Mouse (Mus musculus): Measurements from ENCODE around the gene Tmem151b. TPM values are rescaled to one million over a fixed set of nuclear protein-coding genes. Genes with fewer than 3 reads are reported as not detected.

Tmem151b gene
- total and polyA plus RNA-seq, 2 experiments from 2014 or later, result 32.2 to 79.2 TPM

- peaks cover 19% of the 10 kb centered on the region for H3K36me3 ChIP-seq (ENCODE audit: insufficient read depth)
- DNase-seq (no peak), ATAC-seq (no peak)
- peaks cover 18% of the 10 kb centered on the region for H3K4me1 ChIP-seq (ENCODE audit: insufficient read depth)
- H3K27ac ChIP-seq (ENCODE audit: low read depth, low read length), result no peak overlapping the region
- TF ChIP-seq CTCF (IDR thresholded peaks at IDR 0.05; ENCODE audit: low read depth), result no peak
- no peaks in the 10 kb centered on the region for H3K27me3 ChIP-seq (ENCODE audit: insufficient read depth, low read length)
- H3K4me3 ChIP-seq (ENCODE audit: low read depth, low read length), result no peak overlapping the region
- WGBS, result 92% methylated on average over 8 of the region's 8 CpGs
- H3K9me3 ChIP-seq (ENCODE audit: low read length), result no peaks in the 10 kb centered on the region
- no peak overlapping the region for H3K9ac ChIP-seq
- no peak overlapping the region for H3K4me2 ChIP-seq (ENCODE audit: low read depth)
These were observed 40.4 kb upstream of the Tmem151b start for GRCm38 (mm10) chr17:45589844-45590243.

GRCm38 (mm10) chr17:45589236-45589635, 39.8 kb upstream of the Tmem151b start:
- H3K4me1 ChIP-seq (ENCODE audit: insufficient read depth), result peaks cover 17% of the 10 kb centered on the region
- peaks cover 19% of the 10 kb centered on the region for H3K36me3 ChIP-seq (ENCODE audit: insufficient read depth)
- ATAC-seq (no peak), DNase-seq (no peak)
- WGBS, result 98% methylated on average over 7 of the region's 7 CpGs
- no peak overlapping the region for H3K27ac ChIP-seq (ENCODE audit: low read depth, low read length)
- no peak overlapping the region for H3K4me3 ChIP-seq (ENCODE audit: low read depth, low read length)
- H3K27me3 ChIP-seq (ENCODE audit: insufficient read depth, low read length), result no peaks in the 10 kb centered on the region
- no peaks in the 10 kb centered on the region for H3K9me3 ChIP-seq (ENCODE audit: low read length)
- H3K9ac ChIP-seq, result no peak overlapping the region
- no peak overlapping the region for H3K4me2 ChIP-seq (ENCODE audit: low read depth)
- no peak for TF ChIP-seq CTCF (IDR thresholded peaks at IDR 0.05; ENCODE audit: low read depth)

GRCm38 (mm10) chr17:45588370-45588769, 38.9 kb upstream of the Tmem151b start:
- Histone ChIP-seq H3K27ac (ENCODE audit: low read depth, low read length) (no peak overlapping the region), H3K4me3 (ENCODE audit: low read depth, low read length) (no peak overlapping the region), H3K4me2 (ENCODE audit: low read depth) (no peak overlapping the region), H3K9me3 (ENCODE audit: low read length) (no peaks in the 10 kb centered on the region), H3K27me3 (ENCODE audit: insufficient read depth, low read length) (no peaks in the 10 kb centered on the region), H3K36me3 (ENCODE audit: insufficient read depth) (peaks cover 19% of the 10 kb centered on the region), H3K9ac (no peak overlapping the region), H3K4me1 (ENCODE audit: insufficient read depth) (peaks cover 11% of the 10 kb centered on the region)
- WGBS, result 94% methylated on average over 7 of the region's 7 CpGs
- ATAC-seq (no peak), DNase-seq (no peak)
- no peak for TF ChIP-seq CTCF (IDR thresholded peaks at IDR 0.05; ENCODE audit: low read depth)

GRCm38 (mm10) chr17:45586449-45586837, 37.0 kb upstream of the Tmem151b start:
- Histone ChIP-seq H3K4me3 (ENCODE audit: low read depth, low read length) (no peak overlapping the region), H3K4me2 (ENCODE audit: low read depth) (no peak overlapping the region), H3K27me3 (ENCODE audit: insufficient read depth, low read length) (no peaks in the 10 kb centered on the region), H3K9me3 (ENCODE audit: low read length) (no peaks in the 10 kb centered on the region), H3K27ac (ENCODE audit: low read depth, low read length) (no peak overlapping the region), H3K4me1 (ENCODE audit: insufficient read depth) (no peaks in the 10 kb centered on the region), H3K9ac (no peak overlapping the region), H3K36me3 (ENCODE audit: insufficient read depth) (peaks cover 19% of the 10 kb centered on the region)
- WGBS, result over 99% methylated on average over 3 of the region's 3 CpGs
- ATAC-seq (no peak), DNase-seq (no peak)
- peak; percentile 48 for TF ChIP-seq CTCF (IDR thresholded peaks at IDR 0.05; ENCODE audit: low read depth)

DNA sequence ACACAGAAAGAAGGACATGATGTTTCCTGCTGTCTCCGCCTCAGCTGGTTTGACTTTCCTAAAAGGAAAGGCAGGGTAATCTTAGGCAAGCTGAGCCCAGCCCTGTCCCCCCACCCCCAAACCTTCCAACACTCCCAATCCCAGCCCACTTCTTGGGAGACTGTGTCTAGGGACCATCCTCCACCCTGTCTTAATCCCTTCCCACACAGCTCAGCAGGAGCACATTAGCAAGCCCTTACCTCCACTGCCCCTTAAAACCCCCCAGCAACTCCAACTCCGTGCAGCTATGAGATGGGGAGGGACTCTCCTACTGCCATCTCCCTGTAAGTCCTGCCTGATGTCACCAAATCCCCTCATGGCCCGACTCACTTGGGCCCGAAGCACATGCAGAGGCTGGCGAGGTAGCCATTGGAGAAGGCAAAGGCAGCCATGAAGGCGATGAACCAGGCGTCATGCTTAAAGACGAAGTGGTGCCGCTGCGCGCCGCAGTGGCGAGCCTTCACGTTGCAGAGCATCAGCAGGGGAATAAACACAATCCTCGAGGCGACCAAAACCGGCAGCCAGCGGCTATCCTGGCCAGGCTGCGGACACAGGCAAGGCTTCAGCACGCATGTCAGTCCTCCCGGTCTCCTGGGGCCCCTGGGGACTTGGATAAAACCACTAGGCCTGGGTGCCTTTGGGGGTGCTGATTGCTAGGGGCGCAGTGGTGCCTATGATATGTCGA, 36.4 kb upstream of the Tmem151b start:
- ATAC-seq (no peak), DNase-seq (no peak)
- no peak overlapping the region for H3K4me3 ChIP-seq (ENCODE audit: low read depth, low read length)
- peaks cover 19% of the 10 kb centered on the region for H3K36me3 ChIP-seq (ENCODE audit: insufficient read depth)
- H3K27ac ChIP-seq (ENCODE audit: low read depth, low read length), result peak overlapping the region; percentile 71; the same call in 1 of the 2 replicates
- H3K4me2 ChIP-seq (ENCODE audit: low read depth), result no peak overlapping the region
- 68% methylated on average over 23 of the region's 23 CpGs for WGBS
- no peak overlapping the region for H3K9ac ChIP-seq
- TF ChIP-seq CTCF (IDR thresholded peaks at IDR 0.05; ENCODE audit: low read depth), result no peak
- no peaks in the 10 kb centered on the region for H3K4me1 ChIP-seq (ENCODE audit: insufficient read depth)
- no peaks in the 10 kb centered on the region for H3K27me3 ChIP-seq (ENCODE audit: insufficient read depth, low read length)
- H3K9me3 ChIP-seq (ENCODE audit: low read length), result no peaks in the 10 kb centered on the region

DNA sequence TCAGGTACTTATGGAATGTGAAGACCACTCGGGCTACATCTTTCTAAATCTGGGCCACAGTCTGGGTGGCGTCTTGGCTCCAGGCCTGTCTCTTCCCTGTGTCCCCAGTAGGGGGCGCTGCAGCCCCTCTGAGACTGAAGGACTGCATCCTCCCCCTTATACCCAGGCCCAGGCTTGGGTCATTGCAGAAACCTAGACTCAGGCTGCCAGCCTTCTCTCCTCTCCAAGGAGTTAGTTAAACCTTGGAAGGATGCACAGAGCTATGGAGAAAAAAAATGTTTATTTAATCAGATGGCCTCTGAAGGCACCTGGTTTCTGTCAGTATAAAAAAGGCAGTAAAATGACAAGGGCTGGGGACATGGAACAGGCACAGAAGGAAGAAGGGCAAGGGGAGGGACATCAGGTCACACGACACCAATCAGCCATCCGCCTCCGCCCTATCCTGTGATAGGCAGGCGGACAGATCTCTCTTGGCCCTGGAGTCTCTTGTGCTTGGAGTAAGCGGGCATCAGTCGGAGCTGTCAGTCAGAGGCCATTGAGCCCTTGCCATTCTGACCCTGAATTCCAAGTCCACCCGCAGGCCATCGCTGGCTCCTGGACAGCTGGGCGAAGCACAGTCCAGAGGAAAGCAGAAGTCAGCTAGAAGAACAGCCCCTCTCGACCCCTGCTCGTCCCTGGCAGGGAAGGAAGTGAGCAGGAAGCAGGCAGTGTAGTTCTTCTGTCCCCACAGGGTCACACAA, 35.6 kb upstream of the Tmem151b start:
- Histone ChIP-seq H3K9ac (peak overlapping the region; percentile 14; the same call in 1 of the 2 replicates), H3K4me2 (ENCODE audit: low read depth) (no peak overlapping the region), H3K4me1 (ENCODE audit: insufficient read depth) (no peaks in the 10 kb centered on the region), H3K9me3 (ENCODE audit: low read length) (no peaks in the 10 kb centered on the region), H3K36me3 (ENCODE audit: insufficient read depth) (peaks cover 19% of the 10 kb centered on the region), H3K27me3 (ENCODE audit: insufficient read depth, low read length) (no peaks in the 10 kb centered on the region), H3K4me3 (ENCODE audit: low read depth, low read length) (no peak overlapping the region), H3K27ac (ENCODE audit: low read depth, low read length) (peak overlapping the region; percentile 71)
- DNase-seq, result peak; percentile 84
- WGBS, result 33% methylated on average over 14 of the region's 14 CpGs
- TF ChIP-seq CTCF (IDR thresholded peaks at IDR 0.05; ENCODE audit: low read depth), result peak; percentile 86
- ATAC-seq, result peak; percentile 76

All from forebrain, postnatal 0 days (tissue).